Mouse (Mus musculus): Measurements from ENCODE around the gene Cnn2. TPM values are rescaled to one million over a fixed set of nuclear protein-coding genes. Genes with fewer than 3 reads are reported as not detected.

The Cnn2 gene
- polyA plus RNA-seq, 1 experiment from 2014 or later, result 40.0 TPM

DNA sequence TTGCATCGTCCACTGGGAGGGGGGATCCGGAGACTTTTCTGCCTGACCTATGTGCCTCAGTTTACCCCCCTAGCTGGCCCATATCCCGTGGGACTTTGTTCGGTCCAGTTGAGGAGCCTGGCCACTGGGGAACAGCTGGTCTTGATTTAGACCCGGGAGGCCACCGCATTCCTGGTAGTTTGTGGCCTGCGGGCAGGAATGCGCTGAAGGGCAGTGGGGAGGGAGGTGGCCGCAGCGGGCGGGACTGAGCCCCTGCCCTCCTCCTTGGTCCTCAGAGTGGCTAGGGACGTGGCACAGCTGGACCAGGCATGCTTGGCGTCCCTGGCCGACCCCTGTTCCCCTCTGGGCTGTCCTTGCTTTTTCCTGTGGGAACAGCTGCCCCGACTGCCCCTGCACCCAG is 1.5 kb downstream of the Cnn2 start:
- no peak overlapping the region for H3K4me3 ChIP-seq (ENCODE audit: low read depth, low read length)
- 18% methylated on average over 15 of the region's 15 CpGs for WGBS
- DNase-seq (ENCODE audit: low spot score), result no peak

DNA sequence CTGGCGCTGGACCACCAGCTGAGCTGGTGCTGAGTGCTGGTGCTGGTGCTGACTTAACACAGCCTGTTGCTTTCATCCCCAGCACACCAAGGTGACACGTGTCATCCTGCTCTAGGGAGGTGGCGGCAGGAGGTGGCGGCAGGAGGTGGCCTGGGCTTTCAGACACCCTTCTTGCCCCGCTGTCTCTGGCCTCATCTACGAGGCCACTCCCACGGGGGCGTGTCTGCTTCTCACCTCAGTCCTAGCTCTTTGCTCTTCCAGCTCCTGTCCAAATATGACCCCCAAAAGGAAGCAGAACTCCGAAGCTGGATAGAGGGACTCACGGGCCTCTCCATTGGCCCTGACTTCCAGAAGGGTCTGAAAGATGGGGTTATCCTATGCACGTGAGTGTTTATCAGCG is 2.7 kb downstream of the Cnn2 start:
- no peaks in the 10 kb centered on the region for H3K36me3 ChIP-seq (ENCODE audit: control insufficient read depth, insufficient read depth, low read length)
- peaks cover 38% of the 10 kb centered on the region for H3K27me3 ChIP-seq (replicated peaks; ENCODE audit: control insufficient read depth, insufficient read depth, low read length)
- no peak overlapping the region for H3K4me3 ChIP-seq (ENCODE audit: low read depth, low read length)
- H3K4me2 ChIP-seq (ENCODE audit: low read length), result no peak overlapping the region
- no peak overlapping the region for H3K27ac ChIP-seq (ENCODE audit: low read depth, low read length)
- no peak overlapping the region for H3K9ac ChIP-seq (ENCODE audit: low read length)
- 64% methylated on average over 12 of the region's 12 CpGs for WGBS
- DNase-seq (ENCODE audit: low spot score) (no peak), ATAC-seq (no peak)
- peaks cover 6% of the 10 kb centered on the region; the same call in 1 of the 2 replicates for H3K9me3 ChIP-seq (replicated peaks; ENCODE audit: control insufficient read depth, low read length)
- peaks cover 6% of the 10 kb centered on the region for H3K4me1 ChIP-seq (ENCODE audit: control insufficient read depth, insufficient read depth, low read length)

More for the DNA sequence above, 1.5 kb downstream of the Cnn2 start:
- no peak overlapping the region; the same call in 1 of the 2 replicates for H3K4me2 ChIP-seq (ENCODE audit: low read length)
- H3K27me3 ChIP-seq (replicated peaks; ENCODE audit: control insufficient read depth, insufficient read depth, low read length), result peaks cover 38% of the 10 kb centered on the region
- peaks cover 9% of the 10 kb centered on the region for H3K4me1 ChIP-seq (ENCODE audit: control insufficient read depth, insufficient read depth, low read length)
- no peak overlapping the region for H3K27ac ChIP-seq (ENCODE audit: low read depth, low read length)
- no peak for ATAC-seq
- H3K9ac ChIP-seq (ENCODE audit: low read length), result no peak overlapping the region
- H3K9me3 ChIP-seq (replicated peaks; ENCODE audit: control insufficient read depth, low read length), result peaks cover 6% of the 10 kb centered on the region; the same call in 1 of the 2 replicates
- H3K36me3 ChIP-seq (ENCODE audit: control insufficient read depth, insufficient read depth, low read length), result no peaks in the 10 kb centered on the region

DNA sequence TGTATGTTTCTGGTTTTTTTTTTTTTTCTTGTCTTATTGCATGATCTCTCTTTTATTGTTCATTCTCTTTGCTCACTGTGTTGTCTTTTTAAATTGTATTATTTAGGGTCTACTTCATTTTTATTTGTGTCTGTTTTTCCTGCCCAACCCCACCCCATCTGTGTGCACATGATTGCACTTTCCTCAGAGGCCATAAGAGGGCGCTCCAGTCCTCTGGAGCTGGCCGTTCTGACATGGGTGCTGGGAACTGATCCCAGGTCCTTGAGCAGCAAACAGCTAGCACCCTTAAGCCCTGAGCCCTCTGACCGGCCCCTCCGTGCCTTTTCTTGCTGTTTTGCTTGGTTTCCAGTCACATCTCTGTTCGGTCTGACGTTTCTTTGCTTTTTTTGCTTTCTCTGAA is 3.2 kb downstream of the Cnn2 start:
- Histone ChIP-seq H3K4me1 (ENCODE audit: control insufficient read depth, insufficient read depth, low read length) (peaks cover 2% of the 10 kb centered on the region; the same call in 1 of the 2 replicates), H3K9me3 (replicated peaks; ENCODE audit: control insufficient read depth, low read length) (peaks cover 6% of the 10 kb centered on the region; the same call in 1 of the 2 replicates), H3K4me3 (ENCODE audit: low read depth, low read length) (no peak overlapping the region), H3K27ac (ENCODE audit: low read depth, low read length) (no peak overlapping the region), H3K36me3 (ENCODE audit: control insufficient read depth, insufficient read depth, low read length) (no peaks in the 10 kb centered on the region), H3K27me3 (replicated peaks; ENCODE audit: control insufficient read depth, insufficient read depth, low read length) (peaks cover 38% of the 10 kb centered on the region), H3K9ac (ENCODE audit: low read length) (no peak overlapping the region), H3K4me2 (ENCODE audit: low read length) (no peak overlapping the region)
- ATAC-seq (no peak), DNase-seq (ENCODE audit: low spot score) (no peak)
- 87% methylated on average over 6 of the region's 6 CpGs for WGBS

DNA sequence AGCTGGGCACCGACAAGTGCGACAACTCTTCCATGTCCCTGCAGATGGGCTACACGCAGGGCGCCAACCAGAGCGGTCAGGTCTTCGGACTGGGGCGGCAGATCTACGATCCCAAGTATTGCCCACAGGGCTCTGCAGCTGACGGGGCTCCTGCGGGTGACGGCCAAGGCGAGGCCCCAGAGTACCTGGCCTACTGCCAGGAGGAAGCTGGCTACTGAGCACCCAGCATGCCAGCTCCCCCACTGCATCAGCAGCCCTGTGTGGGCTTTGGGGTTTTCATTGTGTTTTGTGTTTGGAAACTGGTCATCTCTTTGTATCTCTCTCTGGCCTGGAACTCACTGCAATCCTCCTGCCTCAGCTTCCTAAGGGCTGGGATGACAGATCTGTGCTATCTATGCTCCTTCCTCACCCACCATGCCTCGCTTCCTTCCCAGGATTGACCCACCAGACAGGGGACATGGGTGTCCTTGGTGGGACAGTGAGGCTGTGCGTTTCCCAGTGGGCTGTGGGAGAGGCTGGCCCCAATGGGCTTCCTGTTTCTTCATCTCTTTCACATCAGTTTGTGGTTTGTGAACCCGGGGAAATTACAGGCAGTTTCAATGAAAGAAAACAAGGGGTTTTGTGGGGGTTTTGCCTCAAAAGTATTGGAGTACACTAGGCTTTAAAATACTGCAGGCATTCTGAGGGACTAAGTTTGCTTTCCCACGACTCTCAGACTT is 6.2 kb downstream of the Cnn2 start:
- no peak overlapping the region for H3K9ac ChIP-seq (ENCODE audit: low read length)
- peaks cover 4% of the 10 kb centered on the region; the same call in 1 of the 2 replicates for H3K4me1 ChIP-seq (ENCODE audit: control insufficient read depth, insufficient read depth, low read length)
- ATAC-seq (no peak), DNase-seq (ENCODE audit: low spot score) (peak; percentile 19)
- no peak overlapping the region for H3K4me3 ChIP-seq (ENCODE audit: low read depth, low read length)
- H3K36me3 ChIP-seq (ENCODE audit: control insufficient read depth, insufficient read depth, low read length), result no peaks in the 10 kb centered on the region
- WGBS, result 77% methylated on average over 16 of the region's 16 CpGs
- H3K27ac ChIP-seq (ENCODE audit: low read depth, low read length), result no peak overlapping the region
- peaks cover 16% of the 10 kb centered on the region for H3K27me3 ChIP-seq (replicated peaks; ENCODE audit: control insufficient read depth, insufficient read depth, low read length)
- no peak overlapping the region for H3K4me2 ChIP-seq (ENCODE audit: low read length)
- H3K9me3 ChIP-seq (replicated peaks; ENCODE audit: control insufficient read depth, low read length), result peaks cover 6% of the 10 kb centered on the region; the same call in 1 of the 2 replicates

DNA sequence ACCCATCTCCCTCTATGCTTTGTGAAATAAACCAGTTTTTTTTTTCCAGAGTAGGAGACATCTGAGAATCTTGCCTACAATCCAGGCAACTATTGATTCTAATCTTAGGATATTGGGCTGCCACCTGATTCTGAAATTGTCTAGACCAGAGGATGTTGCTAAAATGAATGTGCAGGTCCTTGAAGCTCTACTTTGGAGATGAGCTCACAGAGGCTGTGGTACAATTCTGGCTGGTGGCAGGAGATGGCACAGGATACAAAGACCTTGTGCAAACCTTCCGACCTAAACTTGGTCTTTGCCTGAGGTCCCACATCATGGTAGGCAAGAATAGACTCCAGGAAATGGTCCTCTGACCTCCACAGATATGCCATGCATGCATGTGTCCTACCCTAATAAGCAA is 7.3 kb downstream of the Cnn2 start:
- Histone ChIP-seq H3K27ac (ENCODE audit: low read depth, low read length) (no peak overlapping the region), H3K9ac (ENCODE audit: low read length) (no peak overlapping the region), H3K36me3 (ENCODE audit: control insufficient read depth, insufficient read depth, low read length) (no peaks in the 10 kb centered on the region), H3K27me3 (replicated peaks; ENCODE audit: control insufficient read depth, insufficient read depth, low read length) (0 out of 2 replicates have a peak, but pooled peaks cover 8% of the 10 kb centered on the region), H3K4me2 (ENCODE audit: low read length) (no peak overlapping the region), H3K9me3 (replicated peaks; ENCODE audit: control insufficient read depth, low read length) (peaks cover 6% of the 10 kb centered on the region; the same call in 1 of the 2 replicates), H3K4me3 (ENCODE audit: low read depth, low read length) (no peak overlapping the region), H3K4me1 (ENCODE audit: control insufficient read depth, insufficient read depth, low read length) (peaks cover 4% of the 10 kb centered on the region; the same call in 1 of the 2 replicates)
- no peak for ATAC-seq
- WGBS, result 88% methylated on average over 1 of the region's 1 CpGs
- DNase-seq (ENCODE audit: low spot score), result no peak

DNA sequence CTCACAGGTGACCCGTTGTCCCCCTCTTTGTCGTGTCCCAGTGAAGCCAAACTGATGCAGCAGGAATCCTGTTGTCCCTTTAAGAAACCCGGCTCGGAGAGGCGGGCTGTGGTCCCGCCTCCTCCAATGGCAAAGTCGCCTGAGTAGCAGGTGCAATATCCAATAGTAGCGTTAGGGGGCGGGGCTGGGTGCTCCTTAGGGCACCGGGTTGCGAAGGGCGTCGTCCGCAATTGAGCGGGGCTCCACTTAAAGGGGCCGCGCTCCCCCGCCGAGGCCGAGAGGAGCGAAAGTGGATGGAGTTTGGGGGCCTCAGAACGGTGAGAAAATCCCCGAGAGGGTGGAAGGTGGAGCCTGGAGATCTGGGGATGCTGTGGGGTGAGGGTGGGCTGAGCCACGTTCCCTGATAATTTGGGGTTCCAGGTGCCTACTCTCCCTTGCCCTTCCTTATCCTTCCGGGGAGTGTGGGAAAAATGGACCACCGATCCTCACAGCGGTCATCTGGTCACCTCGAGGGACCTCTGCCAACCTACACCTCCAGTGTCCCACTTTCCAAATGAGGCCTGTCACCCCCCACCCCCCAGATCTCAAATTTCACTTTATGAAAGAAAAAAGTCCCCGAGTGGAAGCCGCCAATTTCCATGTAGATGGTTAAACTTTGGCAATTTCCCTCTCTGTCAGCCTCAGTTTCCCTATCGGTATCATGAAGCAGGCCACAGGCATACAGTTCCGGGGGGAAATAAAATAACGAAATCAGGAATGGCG is 8.1 kb downstream of the Cnn2 start, which contains the start of gene Abca7:
Gene Abca7, plus strand, starts transcription at position 223 of the 762 bp plus-strand sequence.
- DNase-seq (ENCODE audit: low spot score) (peak; percentile 98), ATAC-seq (peak; percentile 90)
- Histone ChIP-seq H3K36me3 (ENCODE audit: control insufficient read depth, insufficient read depth, low read length) (no peaks in the 10 kb centered on the region), H3K9ac (ENCODE audit: low read length) (peak within 1 kb of the TSS; percentile 47; the same call in 1 of the 2 replicates), H3K4me3 (ENCODE audit: low read depth, low read length) (peak within 1 kb of the TSS; percentile 38), H3K4me2 (ENCODE audit: low read length) (peak within 1 kb of the TSS; percentile 63), H3K27ac (ENCODE audit: low read depth, low read length) (no peak within 1 kb of the TSS; the same call in 1 of the 2 replicates), H3K4me1 (ENCODE audit: control insufficient read depth, insufficient read depth, low read length) (peaks cover 4% of the 10 kb centered on the region; the same call in 1 of the 2 replicates), H3K9me3 (replicated peaks; ENCODE audit: control insufficient read depth, low read length) (peaks cover 3% of the 10 kb centered on the region; the same call in 1 of the 2 replicates), H3K27me3 (replicated peaks; ENCODE audit: control insufficient read depth, insufficient read depth, low read length) (peaks cover 7% of the 10 kb centered on the region; the same call in 1 of the 2 replicates)
- under 1% methylated on average over 34 of the region's 34 CpGs for WGBS

DNA sequence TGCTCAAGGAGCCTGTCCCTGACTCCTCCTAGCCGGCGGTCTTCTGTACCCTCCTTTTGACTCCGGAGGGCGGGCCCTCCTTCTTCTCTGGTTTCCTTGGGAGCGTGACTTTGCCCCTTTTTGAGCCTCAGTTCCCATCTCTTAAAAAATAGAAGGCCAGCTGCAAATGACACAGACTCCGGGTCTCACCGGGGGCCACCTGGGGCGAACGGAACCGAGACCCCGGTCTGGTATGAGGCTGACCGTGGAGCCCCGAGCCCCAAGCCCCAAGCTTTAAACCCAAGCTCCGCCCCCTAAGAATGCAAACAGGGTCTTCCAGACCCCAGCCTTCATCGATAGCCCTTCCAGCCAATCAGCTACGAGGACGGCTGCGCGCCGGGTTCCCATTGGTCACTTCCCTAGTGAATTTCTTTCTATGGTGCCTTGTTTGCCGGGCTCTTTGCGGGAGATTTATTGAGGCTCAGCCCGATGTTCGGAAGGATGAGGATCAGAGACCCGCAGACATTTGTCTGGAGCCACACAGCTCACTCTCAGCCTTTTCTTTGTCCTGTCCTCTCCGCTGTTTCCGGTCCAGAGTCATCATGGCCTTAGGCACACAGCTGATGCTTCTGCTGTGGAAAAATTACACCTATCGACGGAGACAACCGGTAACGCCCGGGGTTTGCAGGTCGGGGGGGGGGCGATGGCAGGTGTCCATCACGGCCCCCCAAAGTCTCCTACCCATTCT is 8.8 kb downstream of the Cnn2 start:
- peak overlapping the region; percentile 38 for H3K9ac ChIP-seq (ENCODE audit: low read length)
- peak overlapping the region; percentile 63 for H3K4me2 ChIP-seq (ENCODE audit: low read length)
- peaks cover 15% of the 10 kb centered on the region; the same call in 1 of the 2 replicates for H3K27me3 ChIP-seq (replicated peaks; ENCODE audit: control insufficient read depth, insufficient read depth, low read length)
- ATAC-seq, result peak; percentile 83
- under 1% methylated on average over 35 of the region's 35 CpGs for WGBS
- peak overlapping the region; percentile 38 for H3K4me3 ChIP-seq (ENCODE audit: low read depth, low read length)
- H3K36me3 ChIP-seq (ENCODE audit: control insufficient read depth, insufficient read depth, low read length), result no peaks in the 10 kb centered on the region
- peak overlapping the region; percentile 39; the same call in 1 of the 2 replicates for H3K27ac ChIP-seq (ENCODE audit: low read depth, low read length)
- H3K4me1 ChIP-seq (ENCODE audit: control insufficient read depth, insufficient read depth, low read length), result peaks cover 4% of the 10 kb centered on the region; the same call in 1 of the 2 replicates
- H3K9me3 ChIP-seq (replicated peaks; ENCODE audit: control insufficient read depth, low read length), result no peaks in the 10 kb centered on the region
- peak; percentile 96 for DNase-seq (ENCODE audit: low spot score)

DNA sequence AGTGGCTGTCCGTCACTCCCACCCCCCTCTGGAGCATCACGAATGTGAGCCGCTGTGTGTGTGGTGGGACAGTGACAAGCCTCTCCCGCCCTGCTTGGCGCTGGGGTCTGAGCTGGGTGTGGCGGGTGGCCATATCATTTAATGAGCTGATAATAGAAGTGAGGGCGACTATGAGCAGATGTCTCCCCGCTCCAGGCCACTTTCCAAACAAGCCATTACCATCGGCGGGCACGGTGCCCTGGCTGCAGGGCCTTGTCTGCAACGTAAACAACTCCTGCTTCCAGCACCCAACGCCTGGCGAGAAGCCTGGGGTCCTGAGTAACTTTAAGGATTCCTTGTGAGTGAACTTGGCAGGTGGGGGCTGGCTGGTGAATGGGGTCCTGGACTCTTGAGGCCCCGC is 9.4 kb downstream of the Cnn2 start:
- ATAC-seq (peak; percentile 27), DNase-seq (ENCODE audit: low spot score) (peak; percentile 78)

More for the DNA sequence above, 9.4 kb downstream of the Cnn2 start:
- H3K9ac ChIP-seq (ENCODE audit: low read length), result peak overlapping the region; percentile 38
- WGBS, result 6% methylated on average over 15 of the region's 15 CpGs
- peaks cover 16% of the 10 kb centered on the region; the same call in 1 of the 2 replicates for H3K27me3 ChIP-seq (replicated peaks; ENCODE audit: control insufficient read depth, insufficient read depth, low read length)
- peak overlapping the region; percentile 63 for H3K4me2 ChIP-seq (ENCODE audit: low read length)
- H3K36me3 ChIP-seq (ENCODE audit: control insufficient read depth, insufficient read depth, low read length), result no peaks in the 10 kb centered on the region
- peaks cover 4% of the 10 kb centered on the region; the same call in 1 of the 2 replicates for H3K4me1 ChIP-seq (ENCODE audit: control insufficient read depth, insufficient read depth, low read length)
- peak overlapping the region; percentile 39; the same call in 1 of the 2 replicates for H3K27ac ChIP-seq (ENCODE audit: low read depth, low read length)
- H3K4me3 ChIP-seq (ENCODE audit: low read depth, low read length), result peak overlapping the region; percentile 38
- no peaks in the 10 kb centered on the region for H3K9me3 ChIP-seq (replicated peaks; ENCODE audit: control insufficient read depth, low read length)
